Mouse (Mus musculus) megakaryocyte, embryonic 14.5 days (primary cell): ENCODE data around the gene Rbks. TPM values are rescaled to one million over a fixed set of nuclear protein-coding genes. Genes with fewer than 3 reads are reported as not detected.

Experiments used
- H3K27me3 ChIP-seq: replicated peaks from 2 replicates; pipeline ENCODE3; 2012; ENCODE audit warnings: inconsistent platforms
- H3K36me3 ChIP-seq: replicated peaks from 2 replicates; pipeline ENCODE3; 2012; ENCODE audit warnings: low read length, inconsistent platforms, mixed read lengths
- H3K4me1 ChIP-seq: 2 replicates; pipeline ENCODE4 v1.6.1; 2012; ENCODE audit warnings: inconsistent platforms
- H3K4me3 ChIP-seq: replicated peaks from 2 replicates; pipeline ENCODE3; 2012; ENCODE audit warnings: moderate library complexity, mild to moderate bottlenecking, inconsistent platforms
- H3K9me3 ChIP-seq: 2 replicates; pipeline ENCODE4 v1.6.1; 2012; ENCODE audit warnings: inconsistent platforms
- FLI1 ChIP-seq: IDR thresholded peaks from 2 replicates; pipeline ENCODE4 v1.6.1; 2012; ENCODE audit warnings: low read length, inconsistent platforms, mixed read lengths
- GATA1 ChIP-seq: IDR thresholded peaks from 3 replicates; pipeline ENCODE4 v1.6.1; 2012; ENCODE audit warnings: mixed read lengths, low read length, inconsistent platforms, borderline replicate concordance
- polyA plus RNA-seq: library from polyadenylated mRNA; stranded (reverse); fragments of >175 nt; gene quantifications from 2 replicates; pipeline ENCODE4 v1.2.3, GENCODE M21; 2012; ENCODE audit warnings: low replicate concordance; ENCODE audit not compliant: insufficient read depth

Gene Rbks
- 7.9 TPM in 1 of 2 replicates, not detected in the other for polyA plus RNA-seq

- Histone ChIP-seq H3K4me3 (peak within 1 kb of the TSS; percentile 99), H3K36me3 (peaks cover 26% of the 10 kb centered on the region), H3K9me3 (no peaks in the 10 kb centered on the region), H3K4me1 (peaks cover 31% of the 10 kb centered on the region), H3K27me3 (no peaks in the 10 kb centered on the region)
- TF ChIP-seq GATA1, result no peak
- TF ChIP-seq FLI1, result no peak
These were observed at the start of gene Rbks for GRCm38 (mm10) chr5:31696971-31697643. TSS of gene Rbks (minus strand) at chr5:31697627.

DNA sequence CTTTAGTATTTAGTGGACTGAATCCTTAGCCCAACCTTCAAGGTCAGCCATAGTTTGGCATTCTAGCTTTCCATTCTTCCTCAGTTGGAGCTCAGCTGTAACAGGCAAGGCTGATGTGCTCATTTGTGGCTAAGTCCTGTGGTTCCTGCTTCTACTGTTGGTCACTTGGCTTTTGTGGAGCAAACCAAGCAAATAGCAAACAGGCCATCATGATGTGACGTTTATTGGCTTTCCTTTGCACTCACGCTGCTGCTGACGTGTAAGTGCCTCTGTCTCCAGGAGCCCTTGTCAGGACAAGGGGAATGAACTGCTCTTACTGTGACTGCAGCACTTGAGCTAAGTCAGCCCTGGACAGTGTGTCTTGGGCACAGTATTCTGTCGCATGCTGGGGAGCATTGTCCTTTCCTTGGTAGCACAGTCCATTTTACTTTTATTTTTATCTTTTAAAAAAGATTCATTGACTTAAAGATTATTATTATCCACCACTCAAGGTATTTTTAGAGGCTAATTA is 45.1 kb upstream of the Rbks start:
- Histone ChIP-seq H3K4me1 (peaks cover 44% of the 10 kb centered on the region), H3K36me3 (peaks cover 8% of the 10 kb centered on the region), H3K9me3 (no peaks in the 10 kb centered on the region), H3K27me3 (no peaks in the 10 kb centered on the region), H3K4me3 (peak overlapping the region; percentile 82)
- TF ChIP-seq GATA1 (no peak), FLI1 (no peak)

DNA sequence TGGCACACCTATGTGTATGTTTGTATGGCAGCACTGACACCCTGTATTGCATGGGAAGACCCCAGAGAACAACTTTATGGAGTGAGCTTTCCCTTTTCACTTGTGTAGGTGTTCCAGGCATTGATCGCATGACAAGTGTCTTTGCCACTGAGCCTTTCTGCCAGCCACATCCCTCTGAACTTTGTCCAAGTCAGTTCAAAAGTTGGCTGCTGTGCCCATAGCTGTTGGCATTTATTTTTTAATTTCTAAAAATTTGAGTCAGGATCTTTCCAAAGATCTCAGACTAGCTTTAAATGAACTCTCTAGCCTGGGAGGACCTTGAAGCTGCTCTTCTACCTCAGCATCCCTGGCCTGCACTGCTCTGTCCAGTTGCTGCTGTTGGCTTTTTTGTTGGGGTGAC is 44.5 kb upstream of the Rbks start:
- Histone ChIP-seq H3K9me3 (no peaks in the 10 kb centered on the region), H3K4me1 (peaks cover 37% of the 10 kb centered on the region), H3K4me3 (no peak overlapping the region), H3K36me3 (peaks cover 8% of the 10 kb centered on the region), H3K27me3 (no peaks in the 10 kb centered on the region)
- TF ChIP-seq FLI1, result no peak
- no peak for TF ChIP-seq GATA1

DNA sequence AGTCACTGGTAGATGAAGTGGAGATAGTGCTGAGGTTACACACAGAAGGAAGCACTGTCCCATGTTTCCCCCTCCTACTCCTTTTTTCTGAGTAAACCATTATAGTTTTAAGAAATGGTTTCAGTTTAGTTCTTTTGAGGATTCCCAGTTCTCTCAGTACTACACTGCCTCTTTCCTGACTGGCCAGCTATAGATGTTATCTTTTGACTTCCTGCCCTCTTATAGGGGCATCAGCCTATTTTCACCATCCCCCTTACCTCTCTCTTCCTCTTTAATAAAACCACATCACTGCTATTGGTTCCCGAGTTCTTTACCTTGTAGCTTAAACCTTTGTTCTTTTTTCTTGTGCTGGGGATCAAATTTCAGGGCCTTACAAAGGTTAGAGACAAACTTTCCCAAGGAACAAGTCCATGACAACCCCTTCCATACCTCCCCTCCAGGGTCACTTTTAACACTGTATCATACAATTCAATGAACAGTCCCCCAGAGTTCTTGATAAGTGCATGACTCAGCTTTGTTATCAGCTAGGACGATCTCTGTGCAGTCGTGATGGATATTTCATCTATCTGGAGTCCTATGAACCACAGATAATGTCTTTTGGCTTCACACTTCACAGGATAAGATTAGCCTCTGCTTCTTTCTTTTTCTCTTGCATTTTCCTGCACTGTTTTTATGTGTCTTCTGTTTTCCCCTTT is 35.4 kb upstream of the Rbks start:
- Histone ChIP-seq H3K36me3 (peaks cover 34% of the 10 kb centered on the region), H3K9me3 (no peaks in the 10 kb centered on the region), H3K4me1 (peaks cover 54% of the 10 kb centered on the region), H3K4me3 (peak overlapping the region; percentile 46), H3K27me3 (no peaks in the 10 kb centered on the region)
- TF ChIP-seq FLI1, result no peak
- TF ChIP-seq GATA1, result peak; percentile 67; the same call in 1 of the 3 replicates

DNA sequence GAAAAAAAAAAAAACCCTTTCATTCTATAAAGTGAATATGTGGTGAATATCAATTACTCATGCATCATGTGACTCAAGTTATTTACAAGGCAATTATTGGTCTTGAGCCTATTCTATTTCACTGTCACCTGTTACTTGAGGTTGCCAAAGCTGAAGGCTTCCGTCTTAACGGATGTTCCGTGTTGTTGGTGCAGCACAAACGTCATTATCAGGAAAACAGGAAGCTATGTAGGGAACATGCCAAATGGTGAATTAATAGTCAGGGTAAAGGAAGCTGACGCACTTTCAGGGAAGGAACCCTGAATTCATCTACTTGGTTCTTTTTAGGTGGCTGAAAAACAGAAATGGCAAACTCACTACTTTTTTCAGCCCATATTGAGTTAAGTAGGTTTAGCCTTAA is 30.0 kb upstream of the Rbks start:
- Histone ChIP-seq H3K36me3 (peaks cover 23% of the 10 kb centered on the region), H3K27me3 (no peaks in the 10 kb centered on the region), H3K4me1 (peaks cover 84% of the 10 kb centered on the region), H3K9me3 (no peaks in the 10 kb centered on the region), H3K4me3 (no peak overlapping the region)
- TF ChIP-seq GATA1 (no peak), FLI1 (no peak)

DNA sequence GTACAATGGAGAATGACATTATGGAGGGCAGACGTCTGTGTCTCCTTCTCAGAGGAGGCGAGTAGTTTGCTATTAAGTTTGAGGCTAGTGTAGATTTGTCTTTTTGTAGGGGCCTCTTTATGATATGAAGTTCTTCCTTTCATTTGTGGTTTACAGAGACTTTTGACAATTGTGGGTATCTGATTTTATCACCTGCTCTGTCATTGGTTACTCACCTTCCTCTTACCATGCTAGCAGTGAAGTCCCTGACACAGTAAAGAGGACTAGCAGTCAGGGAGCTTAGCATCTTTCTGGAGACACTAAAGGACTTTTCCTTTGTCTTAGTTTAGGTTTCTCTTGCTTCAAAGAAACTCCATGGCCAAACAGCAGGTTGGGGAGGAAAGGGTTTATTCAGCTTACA is 28.5 kb upstream of the Rbks start:
- no peak for TF ChIP-seq FLI1
- no peak for TF ChIP-seq GATA1
- Histone ChIP-seq H3K4me1 (peaks cover 72% of the 10 kb centered on the region), H3K27me3 (no peaks in the 10 kb centered on the region), H3K9me3 (no peaks in the 10 kb centered on the region), H3K36me3 (peaks cover 15% of the 10 kb centered on the region), H3K4me3 (no peak overlapping the region)

GRCm38 (mm10) chr5:31724519-31724918 is 27.1 kb upstream of the Rbks start:
- TF ChIP-seq GATA1 (no peak), FLI1 (no peak)
- no peaks in the 10 kb centered on the region for H3K27me3 ChIP-seq
- peak overlapping the region; percentile 38 for H3K4me3 ChIP-seq
- H3K36me3 ChIP-seq, result peaks cover 14% of the 10 kb centered on the region
- peaks cover 62% of the 10 kb centered on the region for H3K4me1 ChIP-seq
- H3K9me3 ChIP-seq, result no peaks in the 10 kb centered on the region

DNA sequence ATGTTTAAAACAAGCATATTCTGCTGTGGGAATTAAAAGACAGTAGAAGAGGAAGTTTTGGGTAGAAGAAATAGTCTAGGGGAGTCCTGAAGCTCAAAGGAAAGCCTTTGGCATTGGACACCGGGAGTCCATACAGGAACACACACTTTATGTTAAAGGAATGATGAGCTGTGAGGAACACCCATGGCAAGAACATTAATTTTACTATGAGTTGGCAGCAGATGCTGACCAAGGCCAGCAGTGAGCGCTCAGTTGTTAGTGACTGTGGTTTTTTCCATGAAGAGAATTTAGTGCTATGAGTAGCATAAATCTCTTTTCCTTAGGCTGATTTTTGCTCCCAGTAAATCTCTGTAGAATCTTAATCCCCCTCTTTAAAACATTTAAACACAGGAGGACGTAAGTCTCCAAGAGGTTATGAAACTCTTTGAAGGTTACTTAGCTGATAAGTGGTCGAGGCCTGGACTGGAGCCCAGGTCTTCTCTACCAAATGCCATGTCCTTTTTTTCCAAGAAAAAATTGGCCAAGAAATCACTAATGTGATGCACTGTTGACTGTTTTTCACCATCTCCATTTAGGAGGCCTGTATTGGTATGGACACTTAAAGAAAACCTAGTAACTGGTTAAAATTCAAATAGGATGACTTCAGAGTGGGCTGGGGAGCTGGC is 18.2 kb upstream of the Rbks start:
- Histone ChIP-seq H3K4me1 (peaks cover 68% of the 10 kb centered on the region), H3K36me3 (peaks cover 13% of the 10 kb centered on the region), H3K4me3 (no peak overlapping the region), H3K9me3 (no peaks in the 10 kb centered on the region), H3K27me3 (no peaks in the 10 kb centered on the region)
- TF ChIP-seq FLI1 (no peak), GATA1 (no peak)

DNA sequence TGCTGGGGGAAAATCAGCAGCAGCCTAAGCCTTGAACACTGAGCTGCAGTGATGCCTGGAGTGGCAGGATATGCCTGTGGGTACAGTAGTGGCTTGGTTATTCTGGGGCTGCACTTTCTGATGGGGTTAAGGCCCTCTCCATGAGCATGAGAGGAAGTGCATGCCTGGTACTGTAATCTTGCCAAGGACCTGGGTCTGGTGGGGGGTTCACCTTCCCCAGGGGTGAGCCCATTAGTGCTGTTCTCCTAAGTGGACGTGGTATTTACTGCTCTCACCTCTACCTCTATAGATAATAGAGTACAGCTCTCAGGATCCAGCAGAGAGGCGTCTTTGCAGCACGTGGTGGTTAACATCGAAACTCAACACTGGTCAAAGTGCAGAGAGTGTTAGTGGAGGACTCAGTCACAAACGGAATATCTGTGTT is 16.4 kb upstream of the Rbks start:
- no peaks in the 10 kb centered on the region for H3K27me3 ChIP-seq
- H3K9me3 ChIP-seq, result no peaks in the 10 kb centered on the region
- peak overlapping the region; percentile 83 for H3K4me3 ChIP-seq
- H3K36me3 ChIP-seq, result peaks cover 30% of the 10 kb centered on the region
- TF ChIP-seq GATA1, result no peak
- TF ChIP-seq FLI1, result no peak
- peaks cover 75% of the 10 kb centered on the region for H3K4me1 ChIP-seq

DNA sequence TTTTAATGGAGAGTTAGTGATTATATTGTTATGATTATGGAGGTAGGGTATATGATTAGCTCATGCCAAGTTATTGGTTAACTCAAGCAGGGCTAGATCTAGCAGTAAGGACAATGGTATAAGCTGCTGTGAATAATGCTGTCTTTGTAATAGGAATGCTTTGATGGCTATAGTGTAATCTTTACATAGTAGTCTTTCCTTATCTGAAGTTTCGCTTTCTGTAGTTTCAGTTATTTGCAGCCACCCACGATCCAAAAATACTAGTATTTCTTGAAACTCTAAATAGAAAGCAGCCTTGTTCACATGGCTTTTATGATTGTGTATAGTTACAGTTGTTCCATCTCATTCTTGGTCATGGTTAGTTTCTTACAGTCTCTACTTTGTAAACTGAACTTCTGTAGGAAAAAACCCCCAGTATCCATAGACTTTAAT is 15.9 kb upstream of the Rbks start:
- Histone ChIP-seq H3K4me3 (peak overlapping the region; percentile 83), H3K4me1 (peaks cover 74% of the 10 kb centered on the region), H3K36me3 (peaks cover 31% of the 10 kb centered on the region), H3K27me3 (no peaks in the 10 kb centered on the region), H3K9me3 (no peaks in the 10 kb centered on the region)
- no peak for TF ChIP-seq GATA1
- TF ChIP-seq FLI1, result no peak
